Mouse (Mus musculus) liver, embryonic 18 days (tissue): ENCODE results near the gene Olfr44. TPM values are rescaled to one million over a fixed set of nuclear protein-coding genes. Genes with fewer than 3 reads are reported as not detected.

Source experiments
- polyA plus RNA-seq: library from polyadenylated mRNA; depleted of rRNA; stranded (reverse); fragments of >200 nt; gene quantifications from 2 replicates; pipeline ENCODE4 v1.2.3, GENCODE M21; 2012; rRNA removed

Gene Olfr44
- polyA plus RNA-seq: not detected in 2 replicates

DNA sequence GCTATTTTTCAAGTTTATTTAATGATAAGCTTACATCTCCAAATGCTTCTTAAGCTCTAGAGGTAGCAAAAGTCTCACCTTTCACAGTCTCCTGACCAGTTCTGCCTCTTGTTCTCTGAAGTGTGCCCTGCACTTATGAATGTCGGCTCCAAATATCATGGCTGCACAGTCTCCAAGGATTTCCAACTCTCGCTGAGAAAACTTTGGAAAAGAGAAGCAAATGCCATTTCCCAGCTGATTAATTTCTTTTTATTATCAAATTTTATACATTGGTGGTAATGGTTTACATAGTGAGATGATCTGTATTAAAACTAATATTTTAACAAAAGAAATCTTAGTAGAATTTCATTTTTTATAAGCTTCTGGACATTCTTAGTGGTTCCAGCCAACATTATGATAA is at the start of gene Olfr44:
Gene Olfr44 (minus strand): TSS at position 101 of the 400 bp plus-strand sequence.

DNA sequence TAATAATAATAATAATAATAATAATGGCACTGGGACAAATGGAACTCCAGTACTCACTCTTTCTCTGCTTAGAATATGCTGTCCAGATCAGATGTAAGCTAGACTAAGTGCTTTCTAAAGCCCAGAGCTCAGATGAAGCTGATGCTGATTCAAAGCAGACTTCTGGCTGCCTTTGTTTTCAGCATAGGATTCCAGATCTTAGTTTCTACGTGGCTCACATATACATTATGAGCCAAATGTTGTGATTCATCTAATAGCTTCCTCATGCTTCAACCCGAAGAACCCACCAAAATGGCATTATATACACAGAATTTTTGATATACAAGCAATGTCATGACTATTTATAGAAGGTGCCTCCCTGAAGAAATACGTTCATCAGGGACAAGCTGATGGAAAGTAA is 21.7 kb upstream of the Olfr44 start, which contains the start of gene Olfr957:
Gene Olfr957 (minus strand): TSS at position 279 of the 400 bp plus-strand sequence.

DNA sequence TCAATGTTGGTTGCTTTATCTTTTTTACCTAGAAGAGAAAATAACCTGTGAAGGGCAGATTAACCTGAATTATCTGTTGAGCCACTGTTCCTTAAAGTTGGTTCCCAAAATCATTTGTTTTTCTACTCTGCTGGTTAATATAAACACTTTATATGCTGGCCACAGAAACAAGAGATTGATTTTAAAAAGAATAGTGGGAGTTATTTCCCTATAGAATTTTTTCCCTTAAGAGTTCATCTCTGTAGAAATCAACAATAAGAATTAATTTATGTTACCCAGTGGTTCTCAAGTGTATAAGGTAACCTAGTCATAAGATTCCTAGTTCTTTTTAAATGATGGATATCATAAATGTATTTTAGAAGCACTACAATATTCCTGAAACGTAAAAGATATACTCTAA is 22.0 kb downstream of the Olfr44 start, which contains the start of gene Olfr955:
Gene Olfr955 (minus strand): TSS at position 101 of the 400 bp plus-strand sequence.

DNA sequence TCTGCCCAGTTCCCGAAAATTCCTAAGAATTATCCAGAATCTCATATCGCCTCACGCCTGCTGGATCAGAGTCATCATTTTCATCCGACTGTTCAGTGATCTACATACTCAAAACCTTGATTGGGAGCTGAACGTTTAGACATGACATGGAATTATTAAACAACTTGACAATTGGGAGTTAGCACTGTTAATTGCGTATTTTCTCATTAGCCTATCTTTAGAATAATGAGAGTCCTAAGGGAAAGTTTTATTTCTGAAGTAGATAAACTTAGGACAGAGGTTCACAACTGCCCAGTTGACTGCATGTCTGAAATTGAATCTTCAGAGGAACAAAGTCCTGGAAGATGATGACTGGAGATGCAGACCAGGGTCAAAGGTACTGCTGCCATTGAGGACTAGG is 37.4 kb downstream of the Olfr44 start, which contains the start of gene Olfr954:
Gene Olfr954 (plus strand): TSS at position 301 of the 400 bp plus-strand sequence.

Other genes with a start within 250 kb of the Olfr44 start
- gene Olfr1537, start 244.0 kb downstream of the Olfr44 start, polyA plus RNA-seq: not detected in 2 replicates
- not detected in 2 replicates for gene Olfr945, start 217.2 kb downstream of the Olfr44 start, polyA plus RNA-seq
- not detected in 2 replicates for gene Olfr948, start 167.9 kb downstream of the Olfr44 start, polyA plus RNA-seq
- not detected in 2 replicates for gene Olfr951, start 106.6 kb downstream of the Olfr44 start, polyA plus RNA-seq
- not detected in 2 replicates for gene Olfr952, start 66.8 kb downstream of the Olfr44 start, polyA plus RNA-seq
- gene Olfr954, start 37.3 kb downstream of the Olfr44 start, polyA plus RNA-seq: not detected in 2 replicates
- not detected in 2 replicates for gene Olfr955, start 22.1 kb downstream of the Olfr44 start, polyA plus RNA-seq
- not detected in 2 replicates for gene Olfr957, start 21.8 kb upstream of the Olfr44 start, polyA plus RNA-seq
- gene Olfr958, start 60.1 kb upstream of the Olfr44 start, polyA plus RNA-seq: not detected in 2 replicates
- not detected in 2 replicates for gene Olfr959, start 81.6 kb upstream of the Olfr44 start, polyA plus RNA-seq
- 0.91 and 1.0 TPM in 2 replicates for gene AW551984, start 110.4 kb upstream of the Olfr44 start, polyA plus RNA-seq
- not detected in 2 replicates for gene Olfr148, start 116.7 kb upstream of the Olfr44 start, polyA plus RNA-seq
- not detected in 2 replicates for gene Olfr960, start 127.4 kb upstream of the Olfr44 start, polyA plus RNA-seq
- not detected in 2 replicates for gene Olfr961, start 151.1 kb upstream of the Olfr44 start, polyA plus RNA-seq
- not detected in 2 replicates for gene Olfr963, start 173.2 kb upstream of the Olfr44 start, polyA plus RNA-seq
- not detected in 2 replicates for gene Olfr149, start 213.1 kb upstream of the Olfr44 start, polyA plus RNA-seq
- not detected in 2 replicates for gene Olfr965, start 217.4 kb upstream of the Olfr44 start, polyA plus RNA-seq
- not detected in 2 replicates for gene Olfr150, start 237.0 kb upstream of the Olfr44 start, polyA plus RNA-seq